Mouse (Mus musculus) small intestine, adult 2 months (tissue): ENCODE measurements around the gene 4933405O20Rik.

Experiments used
- CTCF ChIP-seq: fragments of 200-500 bp; IDR thresholded peaks from 2 replicates; pipeline ENCODE4 v1.5.1; 2012; ENCODE audit warnings: low read depth, mild to moderate bottlenecking, control low read depth, inconsistent platforms, low read length, moderate library complexity, mixed read lengths; ENCODE audit not compliant: insufficient replicate concordance, insufficient read length; ENCODE audit errors: extremely low read depth
- POLR2A ChIP-seq: fragments of 200-500 bp; IDR thresholded peaks from 2 replicates; pipeline ENCODE4 v1.6.1; 2012; ENCODE audit warnings: low read depth, mild to moderate bottlenecking, control low read depth, inconsistent platforms, low read length, moderate library complexity

- TF ChIP-seq CTCF (no peak), POLR2A (no peak)
Observed at GRCm38 (mm10) chr7:50573841-50574240, 25.1 kb upstream of the 4933405O20Rik start.
